Mouse (Mus musculus) CH12.LX (cell line): ENCODE data around the gene Srcin1. TPM values are rescaled to one million over a fixed set of nuclear protein-coding genes. Genes with fewer than 3 reads are reported as not detected.

Experiments
- DNase-seq: peaks from one replicate; pipeline ENCODE4 v3.0.0-alpha.2; 2013; ENCODE audit errors: extremely low read depth
- H3K27ac ChIP-seq: 2 replicates; pipeline ENCODE4 v1.5.1; 2012; ENCODE audit warnings: low read depth, mild to moderate bottlenecking, control low read depth, moderate library complexity; ENCODE audit not compliant: insufficient read depth
- H3K27me3 ChIP-seq: replicated peaks from 2 replicates; pipeline ENCODE3; 2012; ENCODE audit warnings: inconsistent platforms
- H3K36me3 ChIP-seq, 2 experiments: replicated peaks in 1 of 2; 2 replicates each; pipeline versions ENCODE3 to v1.6.1; 2012; ENCODE audit warnings: inconsistent platforms in 1 of 2, low read length in 1 of 2, mild to moderate bottlenecking in 1 of 2, mixed read lengths in 1 of 2, moderate library complexity in 1 of 2; ENCODE audit not compliant: control insufficient read depth in 1 of 2, insufficient read depth in 1 of 2
- H3K4me1 ChIP-seq, 2 experiments: 2 replicates each; pipeline ENCODE4 v1.6.1; 2012; ENCODE audit warnings: inconsistent platforms in 1 of 2, moderate library complexity in 1 of 2; ENCODE audit not compliant: insufficient read depth in 2 of 2, control insufficient read depth in 1 of 2
- H3K4me2 ChIP-seq: 2 replicates; pipeline ENCODE4 v1.6.1; 2012; ENCODE audit warnings: low read depth, mild to moderate bottlenecking, control low read depth; ENCODE audit not compliant: poor library complexity, insufficient read depth, severe bottlenecking
- H3K4me3 ChIP-seq, 3 experiments: fragments of 150-350 bp in 1 of 3; sonication (generic) in 1 of 3; replicated peaks in 1 of 3; 2 replicates each; pipeline versions ENCODE3 to v1.5.1; 2011 to 2012; ENCODE audit warnings: low read depth in 2 of 3, low read length in 2 of 3, mild to moderate bottlenecking in 2 of 3, moderate library complexity in 2 of 3, control low read depth in 1 of 3, improper control_type of control experiment in 1 of 3, inconsistent platforms in 1 of 3, mixed read lengths in 1 of 3; ENCODE audit not compliant: poor library complexity in 1 of 3
- H3K79me2 ChIP-seq: replicated peaks from 2 replicates; pipeline ENCODE4 v1.6.1; 2012; ENCODE audit warnings: mild to moderate bottlenecking, moderate library complexity; ENCODE audit not compliant: control insufficient read depth, poor library complexity, insufficient read depth, severe bottlenecking; ENCODE audit errors: extremely low read depth
- H3K9ac ChIP-seq: 2 replicates; pipeline ENCODE4 v1.6.1; 2012; ENCODE audit warnings: low read depth, mild to moderate bottlenecking, control low read depth, moderate library complexity; ENCODE audit not compliant: insufficient read depth
- H3K9me3 ChIP-seq: replicated peaks from 2 replicates; pipeline ENCODE3; 2012; ENCODE audit warnings: low read length, inconsistent platforms, mixed read lengths
- CTCF ChIP-seq, 2 experiments: IDR thresholded peaks in 1 of 2; conservative IDR thresholded peaks in 1 of 2; 2 replicates each; pipeline ENCODE4 v1.5.1; 2011 to 2012; ENCODE audit warnings: low read depth in 2 of 2, low read length in 2 of 2, improper control_type of control experiment in 1 of 2, inconsistent platforms in 1 of 2, mild to moderate bottlenecking in 1 of 2, moderate library complexity in 1 of 2
- E2F4 ChIP-seq: IDR thresholded peaks from 2 replicates; pipeline ENCODE4 v1.6.1; 2011; ENCODE audit warnings: low read depth, low read length, improper control_type of control experiment; ENCODE audit not compliant: insufficient replicate concordance
- ELF1 ChIP-seq: IDR thresholded peaks from 2 replicates; pipeline ENCODE4 v1.6.1; 2014; ENCODE audit warnings: low read depth, mild to moderate bottlenecking, inconsistent platforms, low read length, improper control_type of control experiment
- EP300 ChIP-seq: IDR thresholded peaks from 2 replicates; pipeline ENCODE4 v1.6.1; 2011; ENCODE audit warnings: low read length, improper control_type of control experiment
- GABPA ChIP-seq: IDR thresholded peaks from 2 replicates; pipeline ENCODE4 v1.6.1; 2012; ENCODE audit warnings: low read depth, low read length, improper control_type of control experiment, inconsistent platforms; ENCODE audit not compliant: insufficient replicate concordance
- HCFC1 ChIP-seq: IDR thresholded peaks from 2 replicates; pipeline ENCODE4 v1.6.1; 2012; ENCODE audit warnings: low read depth, mild to moderate bottlenecking, inconsistent platforms, low read length, improper control_type of control experiment
- JUN ChIP-seq: IDR thresholded peaks from 2 replicates; pipeline ENCODE4 v1.6.1; 2011; ENCODE audit warnings: low read depth, mild to moderate bottlenecking, low read length, improper control_type of control experiment, moderate library complexity; ENCODE audit not compliant: insufficient read depth
- KAT2A ChIP-seq: IDR thresholded peaks from 2 replicates; pipeline ENCODE4 v1.6.1; 2012; ENCODE audit warnings: low read length, improper control_type of control experiment, inconsistent platforms; ENCODE audit not compliant: insufficient replicate concordance
- MAX ChIP-seq: IDR thresholded peaks from 2 replicates; pipeline ENCODE4 v1.6.1; 2011; ENCODE audit warnings: low read length, improper control_type of control experiment
- MAZ ChIP-seq: IDR thresholded peaks from 2 replicates; pipeline ENCODE4 v1.6.1; 2012; ENCODE audit warnings: low read depth, mild to moderate bottlenecking, inconsistent platforms, low read length, improper control_type of control experiment, moderate library complexity
- MEF2A ChIP-seq: IDR thresholded peaks from 2 replicates; pipeline ENCODE4 v1.6.1; 2014; ENCODE audit warnings: low read depth, mild to moderate bottlenecking, inconsistent platforms, low read length, improper control_type of control experiment, borderline replicate concordance
- MXI1 ChIP-seq: IDR thresholded peaks from 2 replicates; pipeline ENCODE4 v1.6.1; 2011; ENCODE audit warnings: mild to moderate bottlenecking, low read depth, low read length, improper control_type of control experiment
- MYC ChIP-seq: IDR thresholded peaks from 2 replicates; pipeline ENCODE4 v1.6.1; 2011; ENCODE audit warnings: low read depth, mild to moderate bottlenecking, improper control_type of control experiment, low read length
- NELFE ChIP-seq: IDR thresholded peaks from 2 replicates; pipeline ENCODE4 v1.6.1; 2011; ENCODE audit warnings: low read depth, low read length, improper control_type of control experiment
- POLR2A ChIP-seq: IDR thresholded peaks from 2 replicates; pipeline ENCODE4 v1.6.1; 2011; ENCODE audit warnings: low read depth, mild to moderate bottlenecking, improper control_type of control experiment, low read length
- POLR2AphosphoS2 ChIP-seq: IDR thresholded peaks from 2 replicates; pipeline ENCODE4 v1.6.1; 2011; ENCODE audit warnings: low read depth, low read length, improper control_type of control experiment
- RAD21 ChIP-seq: IDR thresholded peaks from 2 replicates; pipeline ENCODE4 v1.6.1; 2011; ENCODE audit warnings: low read depth, mild to moderate bottlenecking, low read length, improper control_type of control experiment, moderate library complexity
- SMC3 ChIP-seq: IDR thresholded peaks from 2 replicates; pipeline ENCODE4 v1.6.1; 2011; ENCODE audit warnings: low read depth, low read length, improper control_type of control experiment
- UBTF ChIP-seq: IDR thresholded peaks from 2 replicates; pipeline ENCODE4 v1.6.1; 2012; ENCODE audit warnings: low read depth, mild to moderate bottlenecking, inconsistent platforms, low read length, improper control_type of control experiment, moderate library complexity
- USF1 ChIP-seq: IDR thresholded peaks from 2 replicates; pipeline ENCODE4 v1.6.1; 2014; ENCODE audit warnings: low read depth, mild to moderate bottlenecking, inconsistent platforms, low read length, improper control_type of control experiment
- USF2 ChIP-seq: conservative IDR thresholded peaks from 2 replicates; pipeline ENCODE4 v1.6.1; 2011; ENCODE audit warnings: low read depth, low read length, improper control_type of control experiment
- ZKSCAN1 ChIP-seq: IDR thresholded peaks from 2 replicates; pipeline ENCODE4 v1.6.1; 2012; ENCODE audit warnings: low read depth, inconsistent platforms, low read length, improper control_type of control experiment, borderline replicate concordance
- ZNF384 ChIP-seq: IDR thresholded peaks from 2 replicates; pipeline ENCODE4 v1.6.1; 2012; ENCODE audit warnings: low read depth, low read length, improper control_type of control experiment, inconsistent platforms
- dilution Hi-C: fragments of 300-500 bp; cut with MboI; formaldehyde crosslinking; loops from 2 replicates; pipeline ENCODE4 v1.14.3; 2020; ENCODE audit warnings: low sequenced_read_pairs; ENCODE audit not compliant: extremely low pct_unique_long_range_greater_than_20kb, extremely low pct_ligation_motif_present
- in situ Hi-C: fragments of 300-500 bp; cut with MboI; formaldehyde crosslinking; loops from 3 replicates; pipeline ENCODE4 v1.14.3; 2019; ENCODE audit warnings: low sequenced_read_pairs, low pct_ligation_motif_present, low pct_unique_long_range_greater_than_20kb, mixed read lengths
- polyA plus RNA-seq: library from polyadenylated mRNA; unstranded; fragments of >175 nt; gene quantifications from 2 replicates; pipeline ENCODE4 v1.2.1, GENCODE M21; 2012; ENCODE audit warnings: low read depth; ENCODE audit not compliant: insufficient read length
- total RNA-seq, 2 experiments: library from RNA; depleted of rRNA; stranded (reverse); fragments of 300-350 nt in 1 of 2; fragments of >200 nt in 1 of 2; gene quantifications; 2 replicates each; pipeline ENCODE4 v1.2.3; 2012 to 2014

Srcin1 gene
- total and polyA plus RNA-seq, 3 experiments = 0.08 to 0.09 TPM; not detected in 1

GRCm38 (mm10) chr11:97590227-97590960 lies 14.4 kb upstream of the Srcin1 start:
- H3K27me3 ChIP-seq = peaks cover 21% of the 10 kb centered on the region
- no peaks in the 10 kb centered on the region for H3K9me3 ChIP-seq
- no peak for DNase-seq
- H3K4me3 ChIP-seq = no peak overlapping the region
- peaks cover 3 to 26% of the 10 kb centered on the region in 2 experiments; a peak in 3 of 4 replicates for H3K4me1 ChIP-seq
- no peaks in the 10 kb centered on the region for H3K36me3 ChIP-seq
- no peak overlapping the region for H3K27ac ChIP-seq
- TF ChIP-seq MAX = no peak
- TF ChIP-seq E2F4 = no peak
- no peak for TF ChIP-seq POLR2A
- TF ChIP-seq UBTF = no peak
- TF ChIP-seq MAZ = no peak
- TF ChIP-seq ELF1 = no peak
- TF ChIP-seq USF1 = no peak
- TF ChIP-seq MXI1 = no peak
- no peak for TF ChIP-seq ZKSCAN1
- TF ChIP-seq ZNF384 = no peak
- no peak for TF ChIP-seq GABPA
- no peak for TF ChIP-seq MYC
- no peak for TF ChIP-seq RAD21
- no peak for TF ChIP-seq NELFE
- H3K4me2 ChIP-seq = no peak overlapping the region
- no peaks in the 10 kb centered on the region for H3K79me2 ChIP-seq
- dilution Hi-C loops (no loop called here), in situ Hi-C loops (no loop called here)
- no peak overlapping the region for H3K9ac ChIP-seq

- in situ Hi-C loops (no loop called here), dilution Hi-C loops (no loop called here)
- H3K27me3 ChIP-seq = peaks cover 17% of the 10 kb centered on the region
- H3K9ac ChIP-seq = no peak overlapping the region
- H3K4me2 ChIP-seq = no peak overlapping the region
- no peak overlapping the region for H3K4me3 ChIP-seq
- no peak for TF ChIP-seq MYC
- no peak for TF ChIP-seq JUN
- TF ChIP-seq SMC3 = no peak
- no peak for TF ChIP-seq CTCF (conservative IDR thresholded peaks at IDR 0.05 in 1 of 2, IDR thresholded peaks at IDR 0.05 in 1 of 2; ENCODE audit: low read depth in 2 of 2, low read length in 2 of 2)
- no peak for TF ChIP-seq USF2
- TF ChIP-seq MAZ = no peak
- TF ChIP-seq EP300 = no peak
- TF ChIP-seq POLR2AphosphoS2 = no peak
- no peak for TF ChIP-seq MAX
- TF ChIP-seq POLR2A = no peak
- TF ChIP-seq HCFC1 = no peak
- no peak for TF ChIP-seq KAT2A
- no peak for TF ChIP-seq MEF2A
- no peak for TF ChIP-seq USF1
- no peaks in the 10 kb centered on the region for H3K79me2 ChIP-seq
- H3K36me3 ChIP-seq = no peaks in the 10 kb centered on the region
- H3K27ac ChIP-seq = no peak overlapping the region
- H3K9me3 ChIP-seq = no peaks in the 10 kb centered on the region
- DNase-seq = no peak
- peaks cover 3 to 26% of the 10 kb centered on the region in 2 experiments; a peak in 3 of 4 replicates for H3K4me1 ChIP-seq
These were observed 13.2 kb upstream of the Srcin1 start for GRCm38 (mm10) chr11:97589216-97589615.
